Mouse (Mus musculus) hindbrain, embryonic 11.5 days (tissue): ENCODE measurements around the gene March6. TPM values are rescaled to one million over a fixed set of nuclear protein-coding genes. Genes with fewer than 3 reads are reported as not detected.

Source experiments
- ATAC-seq: fragments of 200-750 bp; cut with Nextera tagmentation; 2 replicates; pipeline ENCODE4 v1.8.0; 2017; ENCODE audit warnings: mild to moderate bottlenecking, moderate TSS enrichment, moderate library complexity; ENCODE audit not compliant: low FRiP score
- DNase-seq: peaks from one replicate; pipeline ENCODE4 v3.0.0-alpha.2; 2015; ENCODE audit warnings: low spot score
- H3K27ac ChIP-seq: fragments of 300-500 bp; sonication (generic); 2 replicates; pipeline ENCODE4 v1.5.1; 2014; ENCODE audit warnings: mild to moderate bottlenecking, low read depth, low read length
- H3K27me3 ChIP-seq: fragments of 300-500 bp; sonication (generic); 2 replicates; pipeline ENCODE4 v1.6.1; 2014; ENCODE audit warnings: mild to moderate bottlenecking, low read length, moderate library complexity, mixed read lengths; ENCODE audit not compliant: control insufficient read depth, insufficient read depth
- H3K36me3 ChIP-seq: fragments of 300-500 bp; sonication (generic); 2 replicates; pipeline ENCODE4 v1.6.1; 2014; ENCODE audit warnings: mild to moderate bottlenecking, low read length, moderate library complexity, mixed read lengths; ENCODE audit not compliant: control insufficient read depth, insufficient read depth
- H3K4me1 ChIP-seq: fragments of 300-500 bp; sonication (generic); replicated peaks from 2 replicates; pipeline ENCODE4 v1.6.1; 2014; ENCODE audit warnings: low read length, mixed read lengths; ENCODE audit not compliant: control insufficient read depth, insufficient read depth
- H3K4me2 ChIP-seq: fragments of 300-500 bp; sonication (generic); replicated peaks from 2 replicates; pipeline ENCODE4 v1.6.1; 2014; ENCODE audit warnings: mild to moderate bottlenecking, low read depth, low read length
- H3K4me3 ChIP-seq: fragments of 300-500 bp; sonication (generic); 2 replicates; pipeline ENCODE4 v1.5.1; 2014; ENCODE audit warnings: low read depth, low read length
- H3K9ac ChIP-seq: fragments of 300-500 bp; sonication (generic); 2 replicates; pipeline ENCODE4 v1.6.1; 2014; ENCODE audit warnings: low read depth, low read length
- H3K9me3 ChIP-seq: fragments of 300-500 bp; sonication (generic); 2 replicates; pipeline ENCODE4 v1.6.1; 2016; ENCODE audit warnings: low read length; ENCODE audit not compliant: control insufficient read depth
- WGBS: fragments of 180-500 bp; shearing (Covaris S2); extraction: QIAGEN DNeasy Blood & Tissue Kit; methylation state at CpG from one replicate; pipeline ENCODE4 v1.1.7; 2014; 5-methylcytosine and 5-hydroxymethylcytosine counted together
- polyA plus RNA-seq: library from polyadenylated mRNA; unstranded; fragments of >200 nt; fragmentation: Nextera tagmentation; extraction: Ambion mirVana; gene quantifications from 2 replicates; pipeline ENCODE4 v1.2.1, GENCODE M21; 2014

Gene March6
- polyA plus RNA-seq, 1 experiment from 2014 or later = 46.3 TPM

DNA sequence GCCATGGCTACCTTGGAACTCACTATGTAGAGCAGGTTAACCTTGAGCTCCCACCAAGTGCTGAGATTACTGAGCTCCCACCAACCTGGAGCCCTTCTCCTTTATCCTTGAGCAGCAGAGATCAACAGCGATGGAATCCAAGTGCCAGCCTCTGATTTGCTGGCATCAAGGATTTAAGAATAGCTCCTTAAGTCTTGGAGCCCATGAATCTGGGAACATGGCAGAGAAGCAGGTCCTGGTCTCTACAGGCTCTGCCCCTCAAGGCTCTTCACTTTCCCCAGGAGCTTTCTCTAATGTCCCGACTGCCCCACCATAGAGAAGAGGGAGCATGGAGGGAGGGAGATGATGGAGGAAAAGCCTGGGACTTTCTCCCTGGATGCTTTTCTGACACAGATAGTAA lies 6.9 kb upstream of the March6 start:
- Histone ChIP-seq H3K4me2 (no peak overlapping the region), H3K9me3 (no peaks in the 10 kb centered on the region), H3K27me3 (no peaks in the 10 kb centered on the region), H3K36me3 (no peaks in the 10 kb centered on the region), H3K4me3 (no peak overlapping the region), H3K4me1 (peaks cover 10% of the 10 kb centered on the region; the same call in 1 of the 2 replicates), H3K27ac (no peak overlapping the region), H3K9ac (no peak overlapping the region)
- no peak for DNase-seq
- no peak for ATAC-seq
- 98% methylated on average over 2 of the region's 2 CpGs for WGBS

DNA sequence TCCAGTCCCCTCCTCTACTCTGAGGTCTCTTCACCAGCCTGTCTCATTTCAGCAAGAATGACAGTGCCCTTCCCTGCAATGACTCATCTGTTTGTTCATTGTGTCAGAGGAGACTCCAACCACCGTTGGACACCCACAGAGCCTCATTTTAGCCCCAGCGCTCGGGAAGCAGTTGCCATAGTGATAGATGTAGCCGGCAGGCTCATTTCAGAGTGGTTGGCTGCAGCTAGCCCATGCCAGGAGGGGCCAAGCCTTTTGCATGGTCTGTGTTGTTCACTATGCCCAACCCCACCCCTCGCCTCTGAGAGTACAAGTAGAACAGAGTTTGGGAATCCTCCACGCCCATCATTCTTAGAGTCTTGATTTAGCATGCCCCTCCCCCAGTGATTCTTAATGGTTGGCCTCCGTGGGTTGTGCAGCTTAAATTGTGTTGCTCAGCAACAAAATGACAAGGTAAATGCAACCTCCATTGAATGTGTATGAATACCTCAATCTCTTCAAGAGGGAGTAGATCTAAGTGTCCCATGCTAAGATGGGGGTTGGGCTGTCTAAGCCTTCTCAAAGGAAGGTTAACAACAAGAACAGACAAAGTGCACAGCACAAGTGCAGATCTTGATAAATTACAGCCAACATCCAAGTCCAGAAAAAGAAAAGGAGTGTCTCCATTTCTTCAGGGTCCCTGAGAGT lies 5.3 kb upstream of the March6 start:
- no peak overlapping the region for H3K4me3 ChIP-seq
- ATAC-seq (peak; percentile 93), DNase-seq (peak; percentile 77)
- H3K27ac ChIP-seq = peak overlapping the region; percentile 51; the same call in 1 of the 2 replicates
- no peaks in the 10 kb centered on the region for H3K9me3 ChIP-seq
- H3K9ac ChIP-seq = no peak overlapping the region
- no peaks in the 10 kb centered on the region for H3K36me3 ChIP-seq
- H3K4me1 ChIP-seq = 0 out of 2 replicates have a peak, but pooled peaks cover 5% of the 10 kb centered on the region
- H3K4me2 ChIP-seq = peak overlapping the region; percentile 14
- no peaks in the 10 kb centered on the region for H3K27me3 ChIP-seq
- 6% methylated on average over 7 of the region's 7 CpGs for WGBS

DNA sequence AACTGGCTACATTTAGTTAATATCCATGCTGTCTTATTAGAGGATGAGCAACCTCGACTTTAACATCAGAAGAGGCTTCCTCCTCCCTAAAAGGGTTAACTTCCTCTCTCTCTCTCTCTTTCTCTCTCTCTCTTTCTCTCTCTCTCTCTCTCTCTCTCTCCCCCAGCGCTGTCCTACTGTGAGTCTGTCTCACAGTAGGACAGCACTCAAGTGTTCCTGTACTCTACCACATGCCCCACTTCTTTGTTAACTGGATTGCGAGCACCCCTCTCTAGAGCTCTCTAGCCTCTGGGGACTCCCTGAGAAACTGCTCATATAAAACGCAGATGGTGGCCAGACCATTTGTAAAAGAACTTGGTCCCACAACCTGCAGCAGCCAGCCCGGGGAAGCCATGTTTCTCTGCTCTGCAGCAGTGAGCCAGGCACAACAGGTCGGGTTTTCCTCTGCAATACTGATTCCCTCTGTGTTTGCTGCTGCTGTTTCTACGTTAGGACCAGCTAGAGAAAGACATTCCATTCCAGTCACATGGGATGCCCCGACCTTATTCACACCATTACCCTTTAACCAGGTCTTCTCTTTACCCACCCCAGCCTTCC lies 4.5 kb upstream of the March6 start:
- peak overlapping the region; percentile 45 for H3K27ac ChIP-seq
- no peak for ATAC-seq

GRCm38 (mm10) chr15:31534421-31535258 lies 3.8 kb upstream of the March6 start:
- H3K27ac ChIP-seq = 0 out of 2 replicates have a peak overlapping the region, but pooled peaks have one; percentile 45
- WGBS = 80% methylated on average over 7 of the region's 7 CpGs
- DNase-seq = no peak
- no peaks in the 10 kb centered on the region for H3K36me3 ChIP-seq
- no peak overlapping the region for H3K4me2 ChIP-seq
- H3K27me3 ChIP-seq = no peaks in the 10 kb centered on the region
- H3K4me1 ChIP-seq = 0 out of 2 replicates have a peak, but pooled peaks cover 5% of the 10 kb centered on the region
- no peak for ATAC-seq
- no peaks in the 10 kb centered on the region for H3K9me3 ChIP-seq
- H3K9ac ChIP-seq = no peak overlapping the region
- H3K4me3 ChIP-seq = no peak overlapping the region

More for the DNA sequence above, 4.5 kb upstream of the March6 start:
- 25% methylated on average over 8 of the region's 8 CpGs for WGBS
- no peaks in the 10 kb centered on the region for H3K36me3 ChIP-seq
- H3K4me2 ChIP-seq = no peak overlapping the region; the same call in 1 of the 2 replicates
- H3K27me3 ChIP-seq = no peaks in the 10 kb centered on the region
- H3K9ac ChIP-seq = 0 out of 2 replicates have a peak overlapping the region, but pooled peaks have one; percentile 15
- 0 out of 2 replicates have a peak, but pooled peaks cover 5% of the 10 kb centered on the region for H3K4me1 ChIP-seq
- no peak for DNase-seq
- no peaks in the 10 kb centered on the region for H3K9me3 ChIP-seq
- H3K4me3 ChIP-seq = no peak overlapping the region

DNA sequence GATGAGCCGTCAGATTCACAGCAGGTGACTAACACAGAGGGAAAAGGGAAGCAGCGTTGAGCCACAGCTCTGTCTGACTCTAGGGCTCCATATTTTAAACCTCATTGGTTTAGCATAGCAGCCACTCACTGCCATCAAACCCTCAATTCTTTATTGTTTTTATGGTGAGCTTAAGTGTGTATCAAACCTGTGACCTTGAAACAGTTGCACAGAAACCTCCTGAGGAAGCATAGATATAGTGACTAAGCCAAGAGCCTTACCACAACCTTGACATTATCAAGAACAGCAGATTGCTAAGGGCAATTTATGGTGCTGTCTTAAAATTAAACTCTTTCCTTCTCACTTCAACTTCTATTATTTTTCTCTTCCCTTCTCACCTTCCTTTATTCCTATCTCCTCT lies 2.7 kb upstream of the March6 start:
- Histone ChIP-seq H3K4me3 (no peak overlapping the region), H3K4me1 (peaks cover 9% of the 10 kb centered on the region; the same call in 1 of the 2 replicates), H3K27me3 (no peaks in the 10 kb centered on the region), H3K27ac (no peak overlapping the region), H3K9me3 (no peaks in the 10 kb centered on the region), H3K36me3 (no peaks in the 10 kb centered on the region), H3K4me2 (no peak overlapping the region), H3K9ac (no peak overlapping the region)
- ATAC-seq (no peak), DNase-seq (no peak)
- WGBS = 76% methylated on average over 2 of the region's 2 CpGs

DNA sequence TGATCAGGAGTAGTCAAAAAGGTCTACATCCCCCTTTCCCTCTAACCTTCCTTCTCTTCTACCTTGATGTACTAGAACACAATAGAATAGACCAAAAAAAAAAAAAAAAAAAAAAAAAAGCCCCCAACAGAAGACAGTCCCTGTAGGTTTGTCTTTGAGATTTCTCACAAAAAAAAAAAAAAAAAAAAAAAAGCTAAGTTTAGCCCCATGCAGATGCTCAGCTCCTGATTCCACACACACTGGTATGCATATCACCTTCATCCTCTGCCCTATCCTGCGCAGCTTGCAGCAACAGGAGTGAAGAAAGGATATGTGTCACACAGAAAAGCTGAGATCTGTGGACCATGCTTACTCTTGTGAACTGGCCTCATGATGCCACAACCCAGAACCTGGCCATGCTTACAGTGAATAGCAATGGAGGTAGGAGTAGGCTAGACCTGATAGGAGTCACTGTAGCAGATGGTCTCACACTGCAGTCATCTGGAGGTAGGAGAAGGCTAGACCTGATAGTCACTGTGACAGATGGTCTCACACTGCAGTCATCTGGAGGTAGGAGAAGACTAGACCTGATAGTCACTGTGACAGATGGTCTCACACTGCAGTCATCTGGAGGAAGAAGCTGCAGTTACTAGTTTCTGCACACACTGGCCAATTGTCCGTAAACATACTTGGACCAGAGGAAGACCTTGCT lies 1.6 kb upstream of the March6 start:
- H3K4me1 ChIP-seq = peaks cover 9% of the 10 kb centered on the region; the same call in 1 of the 2 replicates
- H3K4me2 ChIP-seq = no peak overlapping the region; the same call in 1 of the 2 replicates
- H3K9me3 ChIP-seq = no peaks in the 10 kb centered on the region
- DNase-seq (no peak), ATAC-seq (no peak)
- 97% methylated on average over 2 of the region's 2 CpGs for WGBS
- H3K27ac ChIP-seq = no peak overlapping the region
- H3K4me3 ChIP-seq = no peak overlapping the region
- H3K36me3 ChIP-seq = no peaks in the 10 kb centered on the region
- no peaks in the 10 kb centered on the region for H3K27me3 ChIP-seq
- H3K9ac ChIP-seq = no peak overlapping the region

- no peaks in the 10 kb centered on the region for H3K36me3 ChIP-seq
- no peak for ATAC-seq
- H3K4me1 ChIP-seq = peaks cover 8% of the 10 kb centered on the region; the same call in 1 of the 2 replicates
- DNase-seq = peak; percentile 28
- WGBS = 23% methylated on average over 16 of the region's 16 CpGs
- H3K9ac ChIP-seq = peak overlapping the region; percentile 95
- H3K4me3 ChIP-seq = peak overlapping the region; percentile 93
- H3K27ac ChIP-seq = peak overlapping the region; percentile 99
- no peaks in the 10 kb centered on the region for H3K27me3 ChIP-seq
- H3K4me2 ChIP-seq = peak overlapping the region; percentile 71
- no peaks in the 10 kb centered on the region for H3K9me3 ChIP-seq
Observed at GRCm38 (mm10) chr15:31531446-31532330, 835 bp upstream of the March6 start.
